Mouse (Mus musculus): ENCODE results near the gene Lgals1.

Lgals1 gene

GRCm38 (mm10) chr15:78934784-78935320 lies 8.3 kb downstream of the Lgals1 start, which contains the start of gene Nol12:
Gene Nol12 (plus strand): TSS chr15:78934933.
- intact Hi-C loops (cut with DNase I), result no loop called here

GRCm38 (mm10) chr15:78936403-78936802 lies 9.9 kb downstream of the Lgals1 start:
- intact Hi-C loops (cut with DNase I), result no loop called here

DNA sequence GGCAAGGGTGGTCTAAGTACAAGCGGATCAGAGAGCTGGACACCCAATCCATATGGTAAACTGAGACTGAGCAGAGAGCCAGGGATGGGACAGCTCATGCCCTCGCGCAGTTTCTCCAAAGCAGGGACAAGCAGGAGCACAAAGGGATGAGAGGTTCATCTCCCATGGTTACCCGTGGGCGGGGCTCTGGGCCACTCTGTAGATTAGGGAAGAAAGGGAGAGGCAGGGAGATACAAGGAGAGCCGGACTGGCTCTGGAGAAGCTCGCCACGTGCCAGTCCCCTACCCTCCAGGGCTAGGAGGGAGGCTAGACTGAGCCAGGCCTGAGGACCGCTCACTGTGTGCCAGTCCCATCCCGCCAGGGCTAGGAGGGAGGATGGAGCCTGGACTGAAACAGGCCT lies 10.8 kb downstream of the Lgals1 start:
- intact Hi-C loops (cut with DNase I), result no loop called here

DNA sequence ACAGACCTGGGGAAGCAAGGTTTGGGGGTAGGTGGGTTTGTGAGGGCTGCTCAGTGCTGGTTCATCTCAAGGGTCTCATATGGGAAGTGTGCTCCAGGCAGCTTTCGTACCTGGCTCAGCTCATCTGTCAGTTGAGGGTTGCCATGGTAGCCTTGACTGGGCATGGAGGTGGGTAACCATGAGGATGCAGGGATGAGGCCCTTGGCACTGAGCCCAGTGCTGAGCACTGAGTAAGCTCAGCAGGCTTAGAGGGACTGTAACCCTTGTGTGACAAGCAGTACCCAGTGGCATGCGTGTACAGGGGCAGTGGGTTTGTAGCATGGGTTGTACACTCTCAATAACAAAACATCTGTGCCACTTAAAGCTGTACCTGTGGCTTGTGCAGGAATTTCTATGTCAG lies 11.4 kb downstream of the Lgals1 start:
- intact Hi-C loops (cut with DNase I), result no loop called here

- intact Hi-C loops (cut with DNase I), result no loop called here
Measured at GRCm38 (mm10) chr15:78940325-78940724, 13.8 kb downstream of the Lgals1 start.

DNA sequence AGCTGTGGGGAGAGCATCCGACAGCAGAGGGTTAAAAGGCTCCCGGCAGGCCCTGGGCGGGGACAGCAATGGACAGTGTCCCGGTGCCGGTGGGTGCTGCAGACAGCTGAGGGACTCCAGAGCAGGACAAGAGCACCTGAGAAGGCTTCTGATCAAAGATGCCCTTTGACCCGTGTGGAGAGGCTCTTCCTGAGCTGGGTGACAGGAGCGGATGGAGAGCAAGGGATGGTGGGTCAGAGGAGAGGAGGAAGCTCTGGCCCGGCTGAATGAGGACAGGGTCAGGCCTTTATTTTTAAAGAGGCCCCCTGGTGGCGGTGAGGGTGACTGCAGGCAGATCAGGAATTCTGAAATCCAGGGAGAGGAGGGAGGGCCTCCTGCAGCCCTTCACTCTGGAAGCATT lies 16.1 kb downstream of the Lgals1 start:
- intact Hi-C loops (cut with DNase I), result no loop called here

GRCm38 (mm10) chr15:78946232-78946631 lies 19.7 kb downstream of the Lgals1 start:
- intact Hi-C loops (cut with DNase I), result no loop called here

GRCm38 (mm10) chr15:78947657-78948056 lies 21.1 kb downstream of the Lgals1 start, which contains the start of gene Triobp:
Gene Triobp (plus strand): TSS chr15:78947724.
- intact Hi-C loops (cut with DNase I), result no loop called here

- intact Hi-C loops (cut with DNase I), result no loop called here
Measured at GRCm38 (mm10) chr15:78948152-78948725, 21.7 kb downstream of the Lgals1 start.

DNA sequence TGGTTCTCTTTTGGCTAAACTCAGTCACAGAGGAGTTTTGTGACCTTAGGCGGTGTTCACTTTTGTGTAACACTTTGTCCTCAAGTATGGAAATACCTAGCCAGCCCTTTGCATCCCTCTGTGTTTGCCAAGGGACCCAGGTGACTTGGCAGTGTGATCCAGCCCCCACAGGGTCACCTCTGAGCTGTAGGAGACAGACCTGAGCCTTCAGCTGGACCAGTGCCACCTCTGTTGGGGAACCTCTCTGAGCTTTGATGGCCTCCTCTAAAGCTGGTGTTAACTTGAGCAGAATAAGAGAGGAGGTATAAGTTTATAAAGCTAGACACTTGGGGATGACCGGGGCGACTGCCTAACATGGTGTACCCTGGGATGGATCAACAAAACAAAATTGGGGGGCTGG lies 22.4 kb downstream of the Lgals1 start:
- intact Hi-C loops (cut with DNase I), result no loop called here

DNA sequence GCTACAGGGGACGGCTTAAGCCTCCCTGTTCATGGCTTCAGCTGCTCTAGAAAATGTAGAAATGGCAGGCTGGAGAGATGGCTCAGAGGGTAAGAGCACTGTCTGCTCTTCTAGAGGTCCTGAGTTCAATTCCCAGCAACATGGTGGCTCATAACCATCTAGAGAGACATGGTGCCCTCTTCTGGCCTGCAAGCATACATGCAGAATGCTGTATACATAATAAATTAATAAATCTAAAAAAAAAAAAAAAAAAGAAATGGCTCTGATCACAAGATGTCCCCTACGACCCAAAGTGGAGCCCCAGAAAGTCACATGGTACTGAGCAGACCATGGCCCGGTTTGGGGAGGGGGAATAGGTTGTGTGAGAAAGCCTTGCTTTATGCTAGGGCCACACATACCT lies 29.1 kb downstream of the Lgals1 start:
- intact Hi-C loops (cut with DNase I), result no loop called here

DNA sequence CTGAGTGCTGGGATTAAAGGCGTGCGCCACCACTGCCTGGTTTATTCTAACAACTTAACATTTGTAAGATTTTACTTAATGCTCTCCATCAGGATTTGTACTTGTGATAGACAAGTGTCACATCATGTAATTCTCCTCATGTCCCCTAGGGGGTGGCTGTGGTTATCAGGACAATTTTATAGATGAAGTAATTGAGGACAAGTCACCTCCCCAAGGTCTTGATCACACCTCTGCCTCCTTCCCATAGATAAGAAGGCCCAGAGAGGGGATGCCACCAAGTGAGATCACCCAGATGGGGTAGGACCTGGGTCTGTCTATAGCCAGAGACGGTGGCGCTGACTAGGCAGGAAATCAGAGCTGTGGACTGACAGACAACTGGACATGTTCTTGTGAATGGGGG lies 29.8 kb downstream of the Lgals1 start:
- intact Hi-C loops (cut with DNase I), result no loop called here

DNA sequence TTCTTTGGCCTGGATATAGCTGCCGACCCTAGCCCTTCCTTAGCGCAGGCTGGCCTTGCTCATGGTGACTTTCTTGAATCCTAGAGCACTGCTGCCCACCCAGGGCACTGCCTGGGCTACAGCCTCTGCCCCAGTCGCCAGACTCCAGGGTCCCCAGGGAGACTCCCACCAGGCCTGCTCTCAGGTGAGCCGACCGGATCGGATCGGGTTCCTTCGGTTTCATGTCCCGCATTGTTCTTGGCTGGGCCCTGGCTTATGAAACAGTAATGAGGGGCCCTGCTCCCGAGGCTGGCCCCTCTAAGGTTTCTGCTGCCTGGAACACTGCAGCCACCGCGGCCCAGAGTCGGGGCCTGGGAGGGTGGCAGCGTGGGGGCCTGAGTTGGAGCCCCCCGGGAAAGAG lies 30.5 kb downstream of the Lgals1 start:
- intact Hi-C loops (cut with DNase I), result no loop called here

DNA sequence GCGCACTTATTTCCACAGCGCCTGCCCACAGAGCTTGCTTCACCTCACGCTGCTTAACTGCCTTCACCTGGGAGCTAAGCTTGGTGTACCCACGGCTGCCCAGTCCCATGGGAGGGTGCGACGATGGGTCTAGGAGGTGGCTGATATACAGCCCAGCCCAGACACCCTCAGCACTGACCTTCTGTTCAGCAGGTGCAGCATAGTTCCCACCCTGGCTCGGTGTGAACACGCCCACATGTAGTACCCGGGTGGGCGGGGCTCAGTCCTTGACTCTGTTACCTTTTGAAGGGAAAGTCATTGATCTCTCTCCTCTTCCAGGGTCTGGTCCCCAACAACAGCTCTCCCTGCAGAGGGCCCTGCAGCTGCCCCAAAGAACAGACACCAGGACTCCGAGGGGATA lies 33.0 kb downstream of the Lgals1 start:
- intact Hi-C loops (cut with DNase I), result no loop called here

- intact Hi-C loops (cut with DNase I), result no loop called here
Measured at GRCm38 (mm10) chr15:78960088-78960487, 33.6 kb downstream of the Lgals1 start.

- intact Hi-C loops (cut with DNase I), result no loop called here
Measured at GRCm38 (mm10) chr15:78962885-78963284, 36.4 kb downstream of the Lgals1 start.

GRCm38 (mm10) chr15:78971626-78972025 lies 45.1 kb downstream of the Lgals1 start:
- intact Hi-C loops (cut with DNase I), result no loop called here

GRCm38 (mm10) chr15:78973950-78974349 lies 47.4 kb downstream of the Lgals1 start:
- intact Hi-C loops (cut with DNase I), result no loop called here

DNA sequence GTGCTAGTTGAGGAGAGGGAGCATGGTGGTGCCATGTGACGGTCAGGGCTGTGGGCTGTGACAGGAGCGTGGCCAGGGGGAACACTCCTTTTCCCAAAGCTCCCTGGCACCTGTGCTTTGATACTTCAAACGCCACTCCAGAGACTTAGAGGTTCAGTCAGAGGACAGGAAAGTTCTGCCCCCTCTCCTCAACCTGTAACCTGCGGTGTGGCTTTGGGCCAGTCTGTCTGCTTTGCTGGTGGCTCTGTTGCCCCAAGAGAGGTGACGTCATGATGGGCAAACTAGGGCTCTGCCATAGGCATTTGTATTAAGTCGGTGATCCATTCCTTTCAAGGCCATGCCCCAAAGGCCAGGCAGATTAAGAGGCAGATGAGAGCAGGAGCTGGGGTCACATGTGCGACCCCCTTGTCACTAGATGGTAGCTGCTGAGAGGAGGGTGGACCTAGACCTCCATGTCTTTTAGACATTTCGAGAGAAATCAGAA lies 51.2 kb downstream of the Lgals1 start:
- intact Hi-C loops (cut with DNase I), result no loop called here

- intact Hi-C loops (cut with DNase I), result no loop called here
Measured at GRCm38 (mm10) chr15:78978875-78979274, 52.4 kb downstream of the Lgals1 start.
